Mouse (Mus musculus) hindbrain, embryonic 16.5 days (tissue): ENCODE measurements at regions not wholly inside any gene's neighbourhood (a gene's known extent, or its start where the extent isn't known, plus 50 kb on each side); places are given as distances from the start of the nearest gene placed in this dataset.

Experiments
- ATAC-seq: fragments of 200-750 bp; cut with Nextera tagmentation; 2 replicates; pipeline ENCODE4 v1.8.0; 2017; ENCODE audit warnings: moderate TSS enrichment, moderate library complexity
- H3K27ac ChIP-seq: fragments of 300-500 bp; sonication (generic); 2 replicates; pipeline ENCODE4 v1.5.1; 2014; ENCODE audit warnings: low read depth, mild to moderate bottlenecking, control low read depth, low read length, moderate library complexity
- H3K27me3 ChIP-seq: fragments of 300-500 bp; sonication (generic); replicated peaks from 2 replicates; pipeline ENCODE4 v1.6.1; 2014; ENCODE audit warnings: low read length; ENCODE audit not compliant: control insufficient read depth, insufficient read depth
- H3K36me3 ChIP-seq: fragments of 300-500 bp; sonication (generic); 2 replicates; pipeline ENCODE4 v1.6.1; 2014; ENCODE audit warnings: mild to moderate bottlenecking, low read length, moderate library complexity, mixed read lengths; ENCODE audit not compliant: control insufficient read depth, insufficient read depth
- H3K4me1 ChIP-seq: fragments of 300-500 bp; sonication (generic); 2 replicates; pipeline ENCODE4 v1.6.1; 2014; ENCODE audit warnings: low read depth, low read length; ENCODE audit not compliant: control insufficient read depth, insufficient read depth
- H3K4me2 ChIP-seq: fragments of 300-500 bp; sonication (generic); 2 replicates; pipeline ENCODE4 v1.6.1; 2014; ENCODE audit warnings: mild to moderate bottlenecking, low read length, control low read depth, moderate library complexity
- H3K4me3 ChIP-seq: fragments of 300-500 bp; sonication (generic); 2 replicates; pipeline ENCODE4 v1.5.1; 2014; ENCODE audit warnings: mild to moderate bottlenecking, low read length, control low read depth, moderate library complexity
- H3K9ac ChIP-seq: fragments of 300-500 bp; sonication (generic); 2 replicates; pipeline ENCODE4 v1.6.1; 2014; ENCODE audit warnings: low read depth, mild to moderate bottlenecking, control low read depth, low read length, moderate library complexity
- H3K9me3 ChIP-seq: fragments of 300-500 bp; sonication (generic); 2 replicates; pipeline ENCODE4 v1.6.1; 2014; ENCODE audit warnings: mild to moderate bottlenecking, low read length, moderate library complexity; ENCODE audit not compliant: control insufficient read depth
- WGBS: fragments of 180-500 bp; shearing (Covaris S2); extraction: QIAGEN DNeasy Blood & Tissue Kit; methylation state at CpG from one replicate; pipeline ENCODE4 v1.1.7; 2014; 5-methylcytosine and 5-hydroxymethylcytosine counted together

DNA sequence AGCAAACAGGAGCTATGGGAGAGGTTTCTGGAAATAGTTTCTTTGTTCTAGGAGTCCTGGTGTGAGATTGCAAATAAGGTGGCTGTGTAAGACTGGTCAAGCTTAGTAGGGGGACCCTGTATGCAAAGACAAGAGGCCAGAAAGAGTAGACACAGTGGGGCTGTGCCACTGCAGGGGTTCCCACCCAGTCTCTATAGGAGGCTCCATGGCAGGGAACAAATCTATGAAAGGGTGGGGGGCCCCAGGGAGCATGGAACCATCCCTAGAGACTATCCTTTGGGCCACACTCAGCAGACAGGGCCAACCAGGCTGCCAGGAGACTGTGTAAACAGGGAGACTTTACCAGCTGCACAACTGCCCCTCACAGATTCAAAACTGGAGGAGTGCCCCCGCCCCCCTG, 222.6 kb upstream of the Mocs1 start:
- Histone ChIP-seq H3K9me3 (no peaks in the 10 kb centered on the region; the same call in 1 of the 2 replicates), H3K4me2 (no peak overlapping the region), H3K9ac (no peak overlapping the region), H3K4me3 (no peak overlapping the region), H3K27ac (no peak overlapping the region), H3K27me3 (no peaks in the 10 kb centered on the region), H3K36me3 (no peaks in the 10 kb centered on the region), H3K4me1 (peaks cover 7% of the 10 kb centered on the region)
- ATAC-seq, result peak; percentile 25; the same call in 1 of the 2 replicates
- 50% methylated on average over 1 of the region's 1 CpGs for WGBS

DNA sequence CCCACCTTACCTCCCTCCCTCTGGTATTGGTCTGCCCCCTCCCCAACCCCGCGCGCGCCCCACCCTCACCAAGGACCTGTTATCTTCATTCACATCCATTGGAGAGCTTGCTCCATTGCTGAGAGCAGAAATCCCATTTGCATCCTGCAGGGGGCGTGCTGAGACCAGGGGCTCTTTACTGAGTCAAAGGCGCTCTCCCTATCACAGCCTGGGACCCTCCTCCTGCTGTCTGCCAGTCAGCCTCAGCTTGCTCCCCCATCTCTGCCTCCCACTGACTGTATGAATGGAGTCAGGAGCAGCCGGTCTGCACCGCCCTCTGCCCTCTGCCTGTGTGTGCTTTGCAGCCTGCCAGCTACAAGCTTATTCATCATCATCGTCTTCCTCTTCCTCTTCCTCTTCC, 221.5 kb upstream of the Mocs1 start:
- H3K36me3 ChIP-seq, result no peaks in the 10 kb centered on the region

DNA sequence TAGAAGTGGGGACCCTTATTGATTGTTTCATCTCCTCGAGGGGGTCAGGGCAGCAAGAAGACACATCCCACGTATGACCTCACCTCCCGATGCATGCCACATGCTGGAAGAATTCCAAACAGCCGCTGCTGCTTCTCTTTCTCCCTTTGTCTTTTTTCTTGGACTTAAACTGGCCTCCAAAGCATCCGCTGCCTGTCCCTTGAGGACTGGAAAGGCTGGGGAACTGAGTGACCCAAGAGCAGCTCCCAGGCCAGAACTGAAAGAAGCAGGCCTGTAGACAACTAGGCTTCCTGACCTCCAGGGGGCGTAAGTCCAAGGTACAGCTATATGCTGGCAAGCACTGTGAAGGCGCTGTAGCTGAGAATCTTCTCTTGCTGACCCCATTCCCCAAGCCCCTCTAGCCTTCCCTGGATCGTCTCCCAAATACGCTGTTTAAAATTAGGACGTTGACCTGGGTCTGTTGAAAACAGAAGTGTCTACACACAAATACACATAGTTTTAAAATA, 219.8 kb upstream of the Mocs1 start:
- Histone ChIP-seq H3K9me3 (no peaks in the 10 kb centered on the region), H3K9ac (no peak overlapping the region), H3K4me1 (peaks cover 7% of the 10 kb centered on the region), H3K27me3 (no peaks in the 10 kb centered on the region), H3K27ac (no peak overlapping the region), H3K4me3 (no peak overlapping the region), H3K4me2 (no peak overlapping the region), H3K36me3 (no peaks in the 10 kb centered on the region)
- WGBS, result 70% methylated on average over 10 of the region's 10 CpGs
- ATAC-seq, result no peak

More for the DNA sequence above, 221.5 kb upstream of the Mocs1 start:
- Histone ChIP-seq H3K4me3 (no peak overlapping the region), H3K27ac (no peak overlapping the region), H3K4me2 (no peak overlapping the region), H3K9ac (no peak overlapping the region), H3K9me3 (no peaks in the 10 kb centered on the region), H3K4me1 (peaks cover 7% of the 10 kb centered on the region), H3K27me3 (no peaks in the 10 kb centered on the region)
- ATAC-seq, result peak; percentile 75
- 41% methylated on average over 9 of the region's 9 CpGs for WGBS

DNA sequence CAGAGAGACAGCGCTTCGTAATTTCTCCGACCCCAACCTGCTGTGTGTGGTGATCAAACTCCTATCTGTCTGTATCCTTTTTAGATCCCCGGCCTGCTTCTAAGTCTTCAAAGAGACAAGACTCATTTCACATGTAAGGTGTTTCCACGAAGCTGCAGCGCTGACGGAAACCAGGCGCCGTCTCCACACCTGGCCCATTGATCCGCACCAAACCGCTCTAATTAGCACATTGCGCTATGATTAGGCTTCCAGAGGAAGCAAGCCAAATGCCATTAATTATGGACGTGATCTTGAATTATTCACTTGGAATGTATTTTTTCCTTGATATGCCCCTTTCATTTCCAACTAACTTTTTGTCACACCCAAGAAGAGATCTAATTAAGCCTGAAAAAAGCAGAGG, 215.2 kb upstream of the Mocs1 start:
- ATAC-seq, result no peak
- Histone ChIP-seq H3K4me1 (no peaks in the 10 kb centered on the region), H3K27me3 (no peaks in the 10 kb centered on the region), H3K9me3 (no peaks in the 10 kb centered on the region), H3K4me3 (no peak overlapping the region), H3K27ac (no peak overlapping the region), H3K9ac (no peak overlapping the region), H3K4me2 (no peak overlapping the region), H3K36me3 (no peaks in the 10 kb centered on the region)
- 72% methylated on average over 13 of the region's 13 CpGs for WGBS

- H3K36me3 ChIP-seq, result no peaks in the 10 kb centered on the region
- 69% methylated on average over 8 of the region's 8 CpGs for WGBS
- no peak for ATAC-seq
- no peaks in the 10 kb centered on the region; the same call in 1 of the 2 replicates for H3K4me1 ChIP-seq
- no peaks in the 10 kb centered on the region for H3K27me3 ChIP-seq
- no peak overlapping the region for H3K9ac ChIP-seq
- no peak overlapping the region for H3K4me3 ChIP-seq
- H3K9me3 ChIP-seq, result no peaks in the 10 kb centered on the region
- H3K4me2 ChIP-seq, result no peak overlapping the region
- no peak overlapping the region for H3K27ac ChIP-seq
Observed at GRCm38 (mm10) chr17:49215281-49215680, 212.9 kb upstream of the Mocs1 start.

DNA sequence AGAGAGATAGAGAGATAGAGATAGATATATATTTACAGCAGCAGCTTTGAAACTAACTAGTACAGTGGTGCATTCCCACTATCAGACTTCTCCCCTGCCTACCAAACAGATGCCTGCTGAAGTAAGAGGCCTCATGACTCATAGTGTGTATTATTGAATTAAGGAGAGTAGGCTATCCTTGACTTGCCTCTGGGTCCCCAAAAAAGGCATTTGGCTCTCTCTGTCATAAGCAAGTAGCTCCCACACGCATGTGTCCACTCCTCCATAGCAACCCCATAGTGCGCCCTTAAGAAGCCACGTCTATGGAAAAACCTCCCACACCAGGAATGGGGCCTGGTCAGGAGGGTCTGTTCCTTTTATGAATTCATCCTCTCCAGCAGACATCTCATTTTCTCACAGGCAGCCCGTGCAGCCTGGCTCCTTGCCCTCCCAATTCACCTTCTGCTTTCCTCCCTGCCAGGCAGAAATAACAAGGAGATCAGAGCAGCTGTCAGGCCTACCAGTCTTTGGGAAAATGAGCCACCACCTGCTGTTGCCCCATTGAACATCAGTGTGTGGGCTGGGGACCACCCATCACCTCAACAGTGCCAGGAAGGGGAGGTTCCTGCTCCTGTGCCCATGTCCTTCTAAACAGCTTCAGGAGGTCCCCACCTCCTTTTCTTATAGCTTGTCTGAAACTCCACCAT, 208.5 kb upstream of the Mocs1 start:
- 46% methylated on average over 4 of the region's 4 CpGs for WGBS
- no peak overlapping the region for H3K9ac ChIP-seq
- no peaks in the 10 kb centered on the region for H3K27me3 ChIP-seq
- H3K36me3 ChIP-seq, result no peaks in the 10 kb centered on the region
- no peaks in the 10 kb centered on the region; the same call in 1 of the 2 replicates for H3K4me1 ChIP-seq
- no peak overlapping the region for H3K4me3 ChIP-seq
- H3K9me3 ChIP-seq, result no peaks in the 10 kb centered on the region
- no peak overlapping the region for H3K4me2 ChIP-seq
- ATAC-seq, result peak; percentile 80
- no peak overlapping the region for H3K27ac ChIP-seq

GRCm38 (mm10) chr17:49223212-49223611, 204.9 kb upstream of the Mocs1 start:
- no peak for ATAC-seq
- WGBS, result 75% methylated on average over 7 of the region's 7 CpGs
- H3K4me3 ChIP-seq, result no peak overlapping the region

DNA sequence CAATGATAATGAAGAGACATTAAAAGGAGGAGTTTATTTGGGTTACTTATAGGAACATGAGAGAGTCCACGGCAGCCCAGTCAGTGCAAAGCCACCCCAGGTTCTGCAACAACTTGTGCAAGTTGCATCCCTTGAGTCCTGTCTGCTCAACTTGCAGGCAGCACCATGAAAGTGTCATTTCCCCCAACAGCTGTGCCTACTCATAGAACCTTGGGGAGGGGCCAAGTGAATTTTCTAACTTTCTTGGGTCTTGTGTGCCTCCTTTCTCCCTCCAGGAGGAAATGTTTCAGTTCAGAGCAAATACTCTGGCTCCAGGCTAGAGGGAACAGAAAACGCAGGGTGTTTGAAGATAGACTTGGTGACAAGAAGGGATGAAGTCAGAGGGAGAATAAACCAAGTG, 204.5 kb upstream of the Mocs1 start:
- no peaks in the 10 kb centered on the region for H3K27me3 ChIP-seq
- no peaks in the 10 kb centered on the region; the same call in 1 of the 2 replicates for H3K4me1 ChIP-seq
- H3K36me3 ChIP-seq, result no peaks in the 10 kb centered on the region
- no peak overlapping the region for H3K9ac ChIP-seq
- no peak overlapping the region for H3K4me3 ChIP-seq
- no peak for ATAC-seq
- WGBS, result 86% methylated on average over 2 of the region's 2 CpGs
- H3K27ac ChIP-seq, result no peak overlapping the region
- H3K4me2 ChIP-seq, result no peak overlapping the region
- no peaks in the 10 kb centered on the region for H3K9me3 ChIP-seq

More at GRCm38 (mm10) chr17:49223212-49223611, 204.9 kb upstream of the Mocs1 start:
- Histone ChIP-seq H3K4me2 (no peak overlapping the region), H3K36me3 (no peaks in the 10 kb centered on the region), H3K4me1 (no peaks in the 10 kb centered on the region; the same call in 1 of the 2 replicates), H3K9me3 (no peaks in the 10 kb centered on the region), H3K27me3 (no peaks in the 10 kb centered on the region), H3K27ac (no peak overlapping the region), H3K9ac (no peak overlapping the region)

GRCm38 (mm10) chr17:49225255-49226015, 202.7 kb upstream of the Mocs1 start:
- Histone ChIP-seq H3K27me3 (no peaks in the 10 kb centered on the region), H3K4me1 (no peaks in the 10 kb centered on the region), H3K9ac (no peak overlapping the region), H3K4me3 (no peak overlapping the region), H3K27ac (no peak overlapping the region), H3K9me3 (no peaks in the 10 kb centered on the region), H3K4me2 (no peak overlapping the region), H3K36me3 (no peaks in the 10 kb centered on the region)
- no peak for ATAC-seq
- 82% methylated on average over 9 of the region's 9 CpGs for WGBS
